ENCODE assay signal across 8 mouse cellular contexts in genomic region chr13:113417757-113418483, GRCm38 (mm10).
A peak's percentile ranks its signal among the peaks of the same experiment; 100 is the strongest.
DNase-seq lines count a peak whose midpoint lies in the region; ATAC-seq and TF ChIP-seq lines count a peak whose summit lies in the region.

No protein-coding gene starts in this region.

- H3K9ac ChIP-seq in midbrain, embryonic 14.5 days (replicated peaks; ENCODE audit: low read length) = no peak overlapping the region
- no peak overlapping the region for H3K9ac ChIP-seq in midbrain, embryonic 15.5 days
- H3K9ac ChIP-seq in limb, embryonic 15.5 days = no peak overlapping the region

- H3K4me1 ChIP-seq in midbrain, embryonic 14.5 days (ENCODE audit: control insufficient read depth, insufficient read depth, low read length) = no peaks in the 10 kb centered on the region
- 0 out of 2 replicates have a peak, but pooled peaks cover 6% of the 10 kb centered on the region for H3K4me1 ChIP-seq in midbrain, embryonic 15.5 days
- H3K4me1 ChIP-seq in bone marrow macrophage, adult 2 months (ENCODE audit: control insufficient read depth, insufficient read depth, low read length) = peaks cover 22% of the 10 kb centered on the region
- peaks cover 5% of the 10 kb centered on the region; the same call in 1 of the 2 replicates for H3K4me1 ChIP-seq in limb, embryonic 15.5 days

- no peak overlapping the region for H3K27ac ChIP-seq in midbrain, embryonic 14.5 days (replicated peaks; ENCODE audit: low read depth, low read length)
- H3K27ac ChIP-seq in midbrain, embryonic 15.5 days = no peak overlapping the region
- peak overlapping the region; percentile 91 for H3K27ac ChIP-seq in bone marrow macrophage, adult 2 months (ENCODE audit: insufficient read depth, low read depth, low read length)
- 0 out of 2 replicates have a peak overlapping the region, but pooled peaks have one; percentile 23 for H3K27ac ChIP-seq in limb, embryonic 15.5 days

- intact Hi-C loops in gastrocnemius, postnatal 14 days (cut with DNase I; ENCODE audit: low total_unique reads) = no loop called here

- no peak overlapping the region for H3K4me3 ChIP-seq in midbrain, embryonic 14.5 days (replicated peaks; ENCODE audit: low read depth, low read length)
- no peak overlapping the region for H3K4me3 ChIP-seq in midbrain, embryonic 15.5 days
- H3K4me3 ChIP-seq in bone marrow macrophage, adult 2 months (ENCODE audit: insufficient read depth, low read length) = no peak overlapping the region
- H3K4me3 ChIP-seq in limb, embryonic 15.5 days = no peak overlapping the region

- ATAC-seq in midbrain, embryonic 14.5 days (ENCODE audit: low FRiP score, low TSS enrichment) = no peak; the same call in 1 of the 2 replicates
- ATAC-seq in midbrain, embryonic 15.5 days (replicated peaks) = no peak
- no peak for ATAC-seq in limb, embryonic 15.5 days (ENCODE audit: insufficient number of reproducible peaks, low FRiP score, low TSS enrichment, low read depth)
- ATAC-seq in cerebellum, adult (ENCODE audit: insufficient number of reproducible peaks, low FRiP score, low TSS enrichment) = no peak

- H3K36me3 ChIP-seq in midbrain, embryonic 14.5 days (ENCODE audit: control insufficient read depth, insufficient read depth, low read length) = no peaks in the 10 kb centered on the region
- no peaks in the 10 kb centered on the region for H3K36me3 ChIP-seq in midbrain, embryonic 15.5 days (replicated peaks)
- H3K36me3 ChIP-seq in limb, embryonic 15.5 days = no peaks in the 10 kb centered on the region

- no peaks in the 10 kb centered on the region for H3K9me3 ChIP-seq in midbrain, embryonic 14.5 days (ENCODE audit: control insufficient read depth, low read length)
- no peaks in the 10 kb centered on the region for H3K9me3 ChIP-seq in midbrain, embryonic 15.5 days
- no peaks in the 10 kb centered on the region for H3K9me3 ChIP-seq in limb, embryonic 15.5 days

- TF ChIP-seq CTCF in bone marrow macrophage, adult 2 months (IDR thresholded peaks at IDR 0.05; ENCODE audit: low read depth, low read length) = no peak

- TF ChIP-seq POLR2A in bone marrow macrophage, adult 2 months (IDR thresholded peaks at IDR 0.05; ENCODE audit: borderline replicate concordance, low read depth, low read length) = no peak

- no peaks in the 10 kb centered on the region for H3K27me3 ChIP-seq in midbrain, embryonic 14.5 days (ENCODE audit: control insufficient read depth, insufficient read depth, low read length)
- no peaks in the 10 kb centered on the region for H3K27me3 ChIP-seq in midbrain, embryonic 15.5 days (replicated peaks)
- H3K27me3 ChIP-seq in limb, embryonic 15.5 days = no peaks in the 10 kb centered on the region

- no peak overlapping the region for H3K4me2 ChIP-seq in midbrain, embryonic 14.5 days (ENCODE audit: low read length)
- H3K4me2 ChIP-seq in midbrain, embryonic 15.5 days = no peak overlapping the region
- no peak overlapping the region for H3K4me2 ChIP-seq in limb, embryonic 15.5 days

- WGBS in midbrain, embryonic 14.5 days = 63% methylated on average over 9 of the region's 9 CpGs
- 45% methylated on average over 9 of the region's 9 CpGs for WGBS in midbrain, embryonic 15.5 days
- 23% methylated on average over 9 of the region's 9 CpGs for WGBS in limb, embryonic 15.5 days

- peak; percentile 60 for DNase-seq in midbrain, embryonic 14.5 days
- DNase-seq in gastrocnemius, postnatal 14 days = peak; percentile 20
- peak; percentile 54 for DNase-seq in kidney, adult 9 months
- DNase-seq in right cerebral cortex, postnatal 10 days (ENCODE audit: low spot score in 2 of 2) = peak; percentile 51 to 62

Comparison
In these comparisons a context has a peak if more than half of its experiments do, and no peak if none do; other contexts are left out.
1. H3K27ac ChIP-seq: peak in bone marrow macrophage, adult 2 months (single experiment) and limb, embryonic 15.5 days (single experiment); none in midbrain, embryonic 14.5 days (single experiment) and midbrain, embryonic 15.5 days (single experiment).
2. Peak in every context shown above with its lines, with median percentiles within 50 percentile points of each other: DNase-seq.